Mouse (Mus musculus) kidney, postnatal 14 days (tissue): ENCODE results near the gene Dnajb14.
"Not testable (repeated sequence)": the region's sequence is repeated elsewhere in the genome, so short reads cannot be mapped to it uniquely, and the experiment has no call there.

ENCODE experiments used
- DNase-seq: peaks from one replicate; pipeline ENCODE4 v3.0.0; 2022; ENCODE audit warnings: mixed read lengths

Gene Dnajb14

DNA sequence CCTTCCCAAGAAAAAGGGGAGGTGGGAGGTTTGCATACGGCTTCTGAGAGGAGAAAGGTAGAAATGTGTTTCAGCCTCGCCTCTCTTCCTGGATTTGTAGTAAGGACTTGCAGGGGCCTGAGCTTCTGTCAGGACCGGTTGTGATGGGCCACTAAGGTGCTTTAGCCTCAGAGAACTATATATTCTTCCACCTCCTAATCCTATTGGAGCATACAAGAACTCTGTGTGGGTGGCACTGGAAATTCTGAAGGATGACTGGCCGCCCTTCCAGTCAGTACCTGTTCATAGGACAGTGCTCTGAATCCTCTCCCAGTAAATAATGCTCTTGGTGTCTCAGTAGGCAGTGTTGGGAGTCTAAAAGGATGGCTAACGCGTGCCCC is 51.4 kb downstream of the Dnajb14 start:
- DNase-seq = no peak

- no peak for DNase-seq
Measured at GRCm38 (mm10) chr3:137919398-137919797, 51.9 kb downstream of the Dnajb14 start.

DNA sequence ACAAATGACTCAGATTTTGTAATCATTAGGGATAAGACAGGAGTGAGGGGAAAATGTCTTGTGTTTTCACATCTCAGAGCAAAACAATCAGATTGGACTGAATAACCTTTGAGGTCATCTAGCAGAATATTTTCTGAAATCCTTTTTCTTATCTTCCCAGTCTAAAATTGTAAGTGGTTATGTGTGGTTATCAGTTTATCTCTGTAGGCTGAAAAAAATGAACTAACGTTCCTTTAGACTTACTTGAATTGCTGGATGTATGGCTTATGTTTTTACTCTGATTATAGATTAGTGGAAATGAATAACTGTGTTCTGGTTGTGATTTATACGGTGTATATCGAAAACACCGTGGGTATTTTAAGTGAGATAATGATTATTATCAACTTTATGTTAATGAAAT is 53.1 kb downstream of the Dnajb14 start:
- DNase-seq = no peak

DNA sequence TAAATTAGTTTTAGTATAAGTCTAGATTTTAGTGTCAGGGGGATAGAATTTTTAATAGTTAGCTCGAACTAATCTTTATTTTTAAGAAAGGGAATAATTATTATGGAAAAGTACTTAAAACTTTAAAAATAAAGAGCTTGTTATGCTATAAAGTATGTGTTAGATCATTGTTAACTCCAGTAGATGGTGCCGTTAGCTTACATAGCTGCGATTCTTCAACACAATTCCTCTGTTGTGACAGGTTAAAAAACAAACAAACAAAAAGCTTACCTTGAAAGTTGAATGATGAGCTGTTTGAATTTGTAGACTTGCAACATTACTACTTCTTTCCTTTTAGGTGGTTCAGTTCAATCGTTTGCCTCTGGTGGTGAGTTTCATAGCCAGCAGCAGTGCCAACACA is 59.5 kb downstream of the Dnajb14 start:
- DNase-seq = no peak

GRCm38 (mm10) chr3:137929940-137930339 is 62.5 kb downstream of the Dnajb14 start:
- DNase-seq = no peak

GRCm38 (mm10) chr3:137932748-137933147 is 65.3 kb downstream of the Dnajb14 start:
- no peak for DNase-seq

GRCm38 (mm10) chr3:137933986-137934385 is 66.5 kb downstream of the Dnajb14 start:
- no peak for DNase-seq

DNA sequence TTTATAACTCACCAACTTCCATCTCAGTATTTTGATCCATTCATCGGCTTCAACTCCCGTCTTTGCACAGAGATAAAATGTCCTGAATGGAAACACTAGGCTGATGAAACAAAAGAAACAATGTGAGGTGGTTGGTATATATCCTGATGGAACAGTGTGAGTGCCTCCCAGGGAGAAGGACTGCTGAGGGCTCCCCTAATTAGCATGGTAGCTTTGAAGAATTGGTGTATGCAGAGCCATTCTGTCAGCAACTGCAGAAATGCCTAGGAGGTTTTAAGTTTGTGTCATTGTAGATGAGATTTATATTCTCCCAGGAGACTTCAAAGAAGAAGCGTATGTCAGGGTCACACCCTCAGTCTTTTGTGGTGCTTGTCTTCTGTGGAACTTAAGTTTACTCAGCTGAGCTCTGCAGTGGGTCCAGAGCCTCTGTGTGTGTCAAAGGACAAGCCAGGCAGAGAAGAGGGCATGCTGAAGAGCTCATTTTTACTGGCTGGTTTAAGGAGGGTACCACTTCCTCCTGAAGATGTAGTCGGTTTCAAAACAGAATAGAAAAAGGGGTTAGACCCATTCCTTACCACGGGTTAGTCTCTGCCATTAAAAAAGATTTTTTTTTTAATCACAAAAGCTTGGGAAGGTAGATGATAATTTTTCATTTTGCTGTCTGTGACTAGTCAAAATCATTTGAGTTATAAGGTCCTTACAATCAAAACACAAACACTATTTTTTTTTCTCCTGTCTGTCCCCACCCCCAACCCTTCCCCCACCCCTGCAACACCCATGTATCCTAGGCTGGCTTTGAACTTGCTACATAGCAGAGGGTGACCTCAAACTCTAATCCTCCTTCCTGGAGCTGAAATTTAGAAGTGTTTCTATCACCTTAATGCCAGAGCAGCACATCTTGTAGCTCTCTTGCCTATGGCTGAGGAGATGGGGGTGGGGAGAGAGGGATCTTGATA is 68.4 kb downstream of the Dnajb14 start:
- DNase-seq = no peak

DNA sequence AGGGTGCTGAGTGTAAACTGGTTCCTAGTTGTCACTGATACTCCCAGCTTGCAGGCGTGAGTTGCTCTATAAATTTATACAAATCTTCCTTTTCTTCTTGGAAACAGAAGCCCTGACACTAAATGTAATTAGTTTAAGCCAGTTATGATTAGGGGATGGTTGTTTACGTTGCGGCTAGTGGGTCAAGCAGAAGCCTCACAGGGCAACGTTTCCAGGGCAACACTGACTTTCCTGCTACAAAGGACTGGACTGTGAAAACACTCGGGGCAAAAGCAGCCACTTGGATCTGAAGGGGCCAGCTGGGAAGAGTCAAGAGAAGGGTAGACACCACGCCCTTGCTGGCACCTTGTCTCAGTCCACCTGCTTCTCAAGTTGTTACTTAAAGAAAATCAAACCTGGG is 69.1 kb downstream of the Dnajb14 start:
- no peak for DNase-seq

GRCm38 (mm10) chr3:137938608-137939007 is 71.1 kb downstream of the Dnajb14 start:
- peak; percentile 57 for DNase-seq

GRCm38 (mm10) chr3:137940757-137941156 is 73.3 kb downstream of the Dnajb14 start:
- DNase-seq = no peak

DNA sequence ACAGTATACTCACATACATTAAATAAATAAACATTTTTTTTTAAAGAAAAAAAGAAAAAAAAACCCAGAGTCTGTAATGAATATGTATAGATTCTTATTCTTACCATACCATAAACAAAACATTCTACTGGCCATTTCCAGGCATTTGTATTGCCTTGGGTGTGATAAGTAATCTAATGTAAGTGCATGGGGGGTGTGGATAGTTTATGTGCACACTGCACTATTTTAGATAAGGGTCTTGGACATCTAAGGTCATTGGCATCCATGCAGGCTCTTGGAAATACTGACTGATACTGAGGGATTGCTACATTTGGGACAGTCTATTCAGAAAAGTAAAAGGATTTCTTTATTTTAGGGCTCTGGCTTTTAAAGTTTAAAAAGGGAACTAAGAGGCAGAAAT is 74.1 kb downstream of the Dnajb14 start:
- DNase-seq = no peak

- DNase-seq = no peak
Measured at GRCm38 (mm10) chr3:137942098-137942622, 74.7 kb downstream of the Dnajb14 start.

- no peak for DNase-seq
Measured at GRCm38 (mm10) chr3:137943737-137944154, 76.3 kb downstream of the Dnajb14 start.

DNA sequence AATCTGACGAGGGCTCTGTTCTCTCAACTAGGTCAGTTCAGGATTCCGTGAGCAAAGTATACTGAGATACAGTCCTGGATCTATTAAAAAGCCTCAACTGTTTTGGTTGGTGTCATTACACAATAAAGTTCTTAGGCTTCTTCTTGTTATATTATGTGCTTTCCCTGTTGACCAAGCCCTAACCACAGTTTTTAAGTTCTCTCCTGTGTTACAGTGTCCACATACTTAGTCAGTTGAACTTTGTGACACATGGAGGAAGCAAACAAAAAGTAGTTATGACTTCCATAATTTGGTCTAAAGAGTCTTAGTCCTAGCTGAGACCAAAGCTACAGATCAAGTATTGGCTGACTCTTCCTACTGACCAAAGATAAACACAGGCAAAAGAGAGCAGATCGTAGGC is 79.4 kb downstream of the Dnajb14 start:
- DNase-seq = no peak

DNA sequence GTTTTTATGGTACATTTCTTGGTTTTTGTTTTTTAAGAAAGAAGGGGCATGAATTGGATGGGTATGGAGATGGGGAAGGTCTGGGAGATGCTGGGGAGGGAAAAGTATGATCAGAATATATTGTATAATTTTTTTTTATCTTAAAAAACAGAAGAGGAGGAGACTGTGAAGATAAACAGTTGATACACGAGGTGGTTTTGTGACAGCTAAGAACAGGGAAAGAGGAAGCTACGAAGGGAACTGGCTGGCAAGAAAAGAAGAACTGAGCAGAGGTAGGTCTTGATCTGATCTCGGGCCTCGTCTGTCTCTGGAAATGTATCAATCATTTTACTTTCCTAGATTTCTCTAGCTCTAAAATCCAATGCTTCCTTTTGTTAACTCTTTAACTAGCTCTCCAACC is 80.0 kb downstream of the Dnajb14 start:
- no peak for DNase-seq

DNA sequence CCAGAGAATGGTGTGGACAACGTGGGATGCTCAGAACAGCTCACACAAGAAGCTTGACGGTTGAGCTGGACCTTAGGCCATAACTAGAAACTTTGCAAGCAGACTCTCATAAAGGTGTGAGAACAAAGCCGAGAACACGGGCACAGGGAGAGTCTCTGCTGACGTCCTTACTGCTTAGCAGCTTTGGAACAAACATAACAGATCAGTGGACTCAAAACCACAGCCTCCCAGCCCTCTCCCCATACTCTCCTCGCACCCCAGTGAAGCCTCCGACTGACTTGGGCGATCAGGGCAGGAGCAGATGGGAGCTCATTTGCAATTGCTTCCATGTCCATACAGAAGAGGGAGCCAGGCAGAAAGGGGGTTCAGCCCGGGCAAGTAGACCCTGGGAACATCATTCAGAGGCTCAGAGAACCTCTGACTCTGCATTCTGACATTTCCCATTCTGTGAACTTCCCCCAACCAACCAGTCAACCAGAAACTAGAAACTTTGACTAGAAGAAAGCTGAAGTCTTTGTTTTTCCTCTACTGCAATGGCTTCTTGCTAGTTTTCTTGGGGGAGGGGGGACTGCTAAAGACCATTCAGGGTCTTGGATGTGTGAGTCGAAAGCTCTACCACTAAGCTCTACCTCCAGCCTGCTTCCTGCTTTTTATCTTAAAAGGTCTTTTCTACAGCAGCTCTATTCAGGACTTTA is 82.9 kb downstream of the Dnajb14 start:
- no peak for DNase-seq

GRCm38 (mm10) chr3:137951302-137951701 is 83.8 kb downstream of the Dnajb14 start:
- not testable (repeated sequence) for DNase-seq

- no peak for DNase-seq
Measured at GRCm38 (mm10) chr3:137951819-137952218, 84.3 kb downstream of the Dnajb14 start.

DNA sequence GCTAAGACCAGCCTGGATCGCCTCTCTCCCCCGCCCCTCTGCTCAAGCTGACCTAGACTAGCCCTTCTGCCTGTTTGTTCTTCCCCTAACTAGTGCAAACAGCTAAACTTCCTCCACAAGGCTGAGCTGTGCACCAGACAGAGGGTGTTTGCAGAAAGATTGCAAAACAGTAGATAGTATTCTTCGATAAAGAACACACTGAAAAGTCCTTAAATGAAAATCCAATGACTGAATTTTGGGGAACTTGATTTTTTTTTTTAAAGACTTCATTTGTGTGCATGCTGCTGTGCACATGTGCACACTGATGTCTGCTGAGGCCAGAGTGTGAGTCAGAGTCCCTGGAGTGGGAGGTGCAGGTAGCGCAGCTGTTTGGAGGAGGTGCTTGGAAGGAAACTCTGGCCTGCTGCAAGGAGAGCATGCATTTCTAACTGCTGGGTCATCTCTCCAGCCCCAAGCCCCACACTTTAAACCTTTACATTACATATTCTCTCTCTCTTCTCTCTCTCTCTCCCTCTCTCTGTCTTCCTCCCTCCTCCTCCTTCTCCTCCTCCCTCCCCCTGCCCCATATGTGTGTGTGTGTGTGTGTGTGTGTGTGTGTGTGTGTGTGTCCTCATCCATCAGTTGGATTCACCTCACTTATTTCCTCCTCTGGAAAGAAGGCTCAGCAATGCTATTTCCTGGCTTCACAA is 84.9 kb downstream of the Dnajb14 start:
- no peak for DNase-seq

- peak; percentile 24 for DNase-seq
Measured at GRCm38 (mm10) chr3:137952914-137953880, 85.7 kb downstream of the Dnajb14 start.
